Mouse (Mus musculus): ENCODE data around the gene Aif1l. TPM values are rescaled to one million over a fixed set of nuclear protein-coding genes. Genes with fewer than 3 reads are reported as not detected.

The Aif1l gene
- total RNA-seq, 1 experiment: 48.5 TPM

GRCm38 (mm10) chr2:32008716-32009115, 58.8 kb downstream of the Aif1l start:
- H3K9ac ChIP-seq (ENCODE audit: insufficient read depth, low read depth, low read length, poor library complexity, severe bottlenecking): peak overlapping the region; percentile 18; the same call in 1 of the 2 replicates

GRCm38 (mm10) chr2:32019704-32020103, 69.8 kb downstream of the Aif1l start:
- Histone ChIP-seq H3K9ac (ENCODE audit: insufficient read depth, low read depth, low read length, poor library complexity, severe bottlenecking) (no peak overlapping the region), H3K4me1 (ENCODE audit: control insufficient read depth in 2 of 2, insufficient read depth in 2 of 2, low read length in 2 of 2, poor library complexity in 1 of 2) (no peaks in the 10 kb centered on the region), H3K27ac (ENCODE audit: insufficient read depth, low read depth, low read length, poor library complexity, severe bottlenecking) (no peak overlapping the region), H3K36me3 (ENCODE audit: control insufficient read depth, insufficient read depth, low read length, poor library complexity, severe bottlenecking) (peaks cover 46% of the 10 kb centered on the region), H3K9me3 (ENCODE audit: control insufficient read depth, insufficient read depth, low read depth, low read length) (no peaks in the 10 kb centered on the region), H3K4me3 (ENCODE audit: insufficient read depth in 1 of 2, low read depth in 1 of 2, low read length in 2 of 2, poor library complexity in 1 of 2, severe bottlenecking in 1 of 2) (no peak overlapping the region)
- TF ChIP-seq ZNF384 (IDR thresholded peaks at IDR 0.05; ENCODE audit: low read depth, low read length) (no peak), ZC3H11A (IDR thresholded peaks at IDR 0.05; ENCODE audit: borderline replicate concordance, low read depth, low read length) (no peak), CHD2 (IDR thresholded peaks at IDR 0.05; ENCODE audit: low read depth, low read length) (no peak), HCFC1 (IDR thresholded peaks at IDR 0.05; ENCODE audit: borderline replicate concordance, insufficient read depth, low read length) (no peak), MAFK (IDR thresholded peaks at IDR 0.05; ENCODE audit: insufficient read depth, low read depth, low read length) (no peak)
- no peak for DNase-seq (ENCODE audit: low read depth, low spot score)
- in situ Hi-C loops (cut with MboI; ENCODE audit: low sequenced_read_pairs in 2 of 2, unreplicated experiment in 2 of 2): no loop called here

More at GRCm38 (mm10) chr2:32008716-32009115, 58.8 kb downstream of the Aif1l start:
- Histone ChIP-seq H3K36me3 (ENCODE audit: control insufficient read depth, insufficient read depth, low read length, poor library complexity, severe bottlenecking) (peaks cover 51% of the 10 kb centered on the region), H3K4me1 (ENCODE audit: control insufficient read depth in 2 of 2, insufficient read depth in 2 of 2, low read length in 2 of 2, poor library complexity in 1 of 2) (peaks cover 3 to 10% of the 10 kb centered on the region in 2 experiments; a peak in 3 of 4 replicates), H3K27ac (ENCODE audit: insufficient read depth, low read depth, low read length, poor library complexity, severe bottlenecking) (peak overlapping the region; percentile 77), H3K9me3 (ENCODE audit: control insufficient read depth, insufficient read depth, low read depth, low read length) (no peaks in the 10 kb centered on the region), H3K4me3 (ENCODE audit: insufficient read depth in 1 of 2, low read depth in 1 of 2, low read length in 2 of 2, poor library complexity in 1 of 2, severe bottlenecking in 1 of 2) (no peak overlapping the region; a peak in 1 of 4 replicates)
- in situ Hi-C loops (cut with MboI; ENCODE audit: low sequenced_read_pairs in 2 of 2, unreplicated experiment in 2 of 2): no loop called here
- DNase-seq (ENCODE audit: low read depth, low spot score): no peak
- TF ChIP-seq HCFC1 (IDR thresholded peaks at IDR 0.05; ENCODE audit: borderline replicate concordance, insufficient read depth, low read length): no peak
- no peak for TF ChIP-seq ZC3H11A (IDR thresholded peaks at IDR 0.05; ENCODE audit: borderline replicate concordance, low read depth, low read length)

GRCm38 (mm10) chr2:32020229-32020628, 70.3 kb downstream of the Aif1l start:
- in situ Hi-C loops (cut with MboI; ENCODE audit: low sequenced_read_pairs in 2 of 2, unreplicated experiment in 2 of 2): no loop called here
- Histone ChIP-seq H3K4me1 (ENCODE audit: control insufficient read depth in 2 of 2, insufficient read depth in 2 of 2, low read length in 2 of 2, poor library complexity in 1 of 2) (no peaks in the 10 kb centered on the region), H3K27ac (ENCODE audit: insufficient read depth, low read depth, low read length, poor library complexity, severe bottlenecking) (no peak overlapping the region), H3K9me3 (ENCODE audit: control insufficient read depth, insufficient read depth, low read depth, low read length) (no peaks in the 10 kb centered on the region), H3K4me3 (ENCODE audit: insufficient read depth in 1 of 2, low read depth in 1 of 2, low read length in 2 of 2, poor library complexity in 1 of 2, severe bottlenecking in 1 of 2) (no peak overlapping the region), H3K36me3 (ENCODE audit: control insufficient read depth, insufficient read depth, low read length, poor library complexity, severe bottlenecking) (peaks cover 46% of the 10 kb centered on the region), H3K9ac (ENCODE audit: insufficient read depth, low read depth, low read length, poor library complexity, severe bottlenecking) (no peak overlapping the region)
- no peak for DNase-seq (ENCODE audit: low read depth, low spot score)
- no peak for TF ChIP-seq MAFK (IDR thresholded peaks at IDR 0.05; ENCODE audit: insufficient read depth, low read depth, low read length)
- TF ChIP-seq HCFC1 (IDR thresholded peaks at IDR 0.05; ENCODE audit: borderline replicate concordance, insufficient read depth, low read length): no peak
- TF ChIP-seq ZNF384 (IDR thresholded peaks at IDR 0.05; ENCODE audit: low read depth, low read length): no peak
- no peak for TF ChIP-seq CHD2 (IDR thresholded peaks at IDR 0.05; ENCODE audit: low read depth, low read length)
- TF ChIP-seq ZC3H11A (IDR thresholded peaks at IDR 0.05; ENCODE audit: borderline replicate concordance, low read depth, low read length): no peak

Other genes with a start within 250 kb of the Aif1l start
- 0.05 TPM in 1 of 2 replicates, not detected in the other for gene Qrfp, start 139.6 kb upstream of the Aif1l start, total RNA-seq (2012; rRNA removed)
- gene Fibcd1, start 104.1 kb upstream of the Aif1l start, total RNA-seq (2012; rRNA removed): 0.11 and 0.22 TPM in 2 replicates
- gene Lamc3, start 62.8 kb upstream of the Aif1l start, total RNA-seq (2012; rRNA removed): 0.11 and 0.18 TPM in 2 replicates
- gene Nup214, start 24.3 kb downstream of the Aif1l start, total RNA-seq (2012; rRNA removed): 74.3 and 77.0 TPM in 2 replicates
- gene Fam78a, start 134.7 kb downstream of the Aif1l start, total RNA-seq (2012; rRNA removed): 4.1 and 4.8 TPM in 2 replicates
- gene Plpp7, start 145.4 kb downstream of the Aif1l start, total RNA-seq (2012; rRNA removed): 1.4 and 4.3 TPM in 2 replicates
- gene Prrc2b, start 200.9 kb downstream of the Aif1l start, total RNA-seq (2012; rRNA removed): 75.1 and 88.5 TPM in 2 replicates